Mouse (Mus musculus) kidney, adult 11 months (tissue): ENCODE results near the gene Mul1.
A peak's percentile ranks its signal among the peaks of the same experiment; 100 is the strongest.

Experiments used
- DNase-seq: peaks from one replicate; pipeline ENCODE4 v3.0.0; 2022

The Mul1 gene

GRCm38 (mm10) chr4:138462971-138463831 lies 28.7 kb downstream of the Mul1 start:
- peak; percentile 81 for DNase-seq

- DNase-seq = peak; percentile 98
Observed at GRCm38 (mm10) chr4:138463832-138464487, 29.5 kb downstream of the Mul1 start.

- peak; percentile 97 for DNase-seq
Observed at GRCm38 (mm10) chr4:138464667-138465353, 30.3 kb downstream of the Mul1 start.

GRCm38 (mm10) chr4:138465446-138465845 lies 31.0 kb downstream of the Mul1 start:
- DNase-seq = no peak

- DNase-seq = no peak
Observed at GRCm38 (mm10) chr4:138466690-138467089, 32.2 kb downstream of the Mul1 start.

- no peak for DNase-seq
Observed at GRCm38 (mm10) chr4:138467451-138467850, 33.0 kb downstream of the Mul1 start.

GRCm38 (mm10) chr4:138469080-138469479 lies 34.6 kb downstream of the Mul1 start:
- DNase-seq = no peak

- DNase-seq = no peak
Observed at GRCm38 (mm10) chr4:138471241-138471640, 36.8 kb downstream of the Mul1 start.

GRCm38 (mm10) chr4:138479595-138479994 lies 45.1 kb downstream of the Mul1 start:
- DNase-seq = no peak

- DNase-seq = no peak
Observed at GRCm38 (mm10) chr4:138480962-138481361, 46.5 kb downstream of the Mul1 start.

GRCm38 (mm10) chr4:138482721-138483120 lies 48.2 kb downstream of the Mul1 start:
- no peak for DNase-seq

GRCm38 (mm10) chr4:138488241-138488640 lies 53.8 kb downstream of the Mul1 start:
- DNase-seq = no peak

GRCm38 (mm10) chr4:138491088-138491487 lies 56.6 kb downstream of the Mul1 start:
- no peak for DNase-seq
